Mouse (Mus musculus) layer of hippocampus, postnatal 10 days (tissue): ENCODE results near the gene Tctex1d4. TPM values are rescaled to one million over a fixed set of nuclear protein-coding genes. Genes with fewer than 3 reads are reported as not detected.
A peak's percentile ranks its signal among the peaks of the same experiment; 100 is the strongest.

ENCODE experiments used
- DNase-seq, 2 experiments: peaks; one replicate each; pipeline ENCODE4 v3.0.0; 2021; ENCODE audit warnings: low spot score in 2 of 2
- long read RNA-seq: library from polyadenylated mRNA; stranded (forward); transcript quantifications from one replicate; pipeline ENCODE4 v2.0.0, GENCODE M21; 2023
- total RNA-seq, 2 experiments: library from RNA; stranded (reverse); gene quantifications; 2 replicates each; pipeline ENCODE4 v1.2.3; 2021

Gene Tctex1d4
- total RNA-seq: 1 to 10 TPM; 1.1 to 1.5 TPM
- long read RNA-seq, partial matches to known transcripts: 0 of 6 reads
- long read RNA-seq, other reads (novel, unspliced or antisense): 4 of 6 reads

DNA sequence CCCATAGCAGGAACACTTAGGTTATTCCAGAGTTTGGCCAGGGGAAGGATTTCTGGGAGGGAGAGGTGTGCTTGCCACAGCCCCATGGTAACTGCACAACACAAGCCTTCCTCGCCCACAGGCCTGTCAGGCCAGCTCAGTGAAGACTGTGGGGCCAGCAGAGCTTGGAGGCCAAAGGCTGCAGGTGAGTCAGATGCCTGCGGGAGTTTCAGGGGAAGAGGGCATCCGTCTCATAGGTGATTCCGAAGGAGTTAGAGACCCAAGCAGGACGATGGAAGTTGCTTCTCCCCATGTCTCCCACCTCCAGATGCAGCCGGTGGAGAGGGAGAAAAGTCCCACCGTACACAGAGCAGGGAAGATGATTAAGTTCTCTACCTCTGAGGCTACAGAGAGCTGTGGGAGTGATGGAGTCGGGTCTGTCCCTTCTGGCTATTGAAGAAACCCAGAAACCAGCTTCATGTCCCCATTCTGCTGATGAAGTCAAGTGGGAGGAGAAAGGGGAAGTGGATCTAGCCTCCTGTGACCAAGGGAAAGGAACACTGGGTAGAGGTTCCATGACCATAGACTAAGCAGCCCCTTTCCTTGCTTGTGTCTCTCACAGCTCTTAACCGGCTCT is at the start of gene Tctex1d4:
Gene Tctex1d4, plus strand, starts transcription at position 120 of the 616 bp plus-strand sequence.
- DNase-seq: peak in 1 of 2 experiments; percentile 19

DNA sequence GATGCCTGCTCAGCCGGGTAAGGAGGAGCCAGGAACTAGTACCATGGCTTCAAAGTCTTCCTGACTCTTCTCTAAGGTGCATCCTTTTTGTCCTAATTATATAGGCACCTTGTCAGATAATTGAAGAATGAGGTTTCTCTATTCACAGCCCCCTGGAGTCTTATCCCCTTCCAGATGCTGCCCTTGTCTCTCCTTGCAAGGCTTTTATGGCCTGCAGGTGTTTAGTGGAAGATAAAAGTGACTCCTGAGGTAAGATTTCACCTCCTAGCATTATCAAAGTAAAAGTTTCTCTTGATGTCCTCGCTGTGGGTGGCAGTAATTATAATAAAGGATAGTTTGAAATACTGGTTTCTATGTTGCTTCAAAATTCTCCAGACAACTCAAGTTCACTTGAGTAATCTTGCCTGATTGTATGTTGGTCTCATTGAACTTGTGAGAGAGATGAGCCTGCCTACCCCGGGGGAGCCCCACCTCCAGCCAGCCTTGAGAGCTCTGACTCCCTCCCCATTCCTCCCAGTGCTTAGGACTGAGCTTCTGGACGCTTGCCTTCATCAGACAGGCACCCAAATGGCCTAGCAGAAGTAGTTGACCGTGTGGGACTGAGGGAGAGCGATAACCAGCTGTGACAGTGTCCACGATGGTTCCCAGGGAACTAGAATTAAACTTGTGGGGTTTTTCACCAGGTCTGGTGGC is 38.5 kb upstream of the Tctex1d4 start:
- DNase-seq: no peak

DNA sequence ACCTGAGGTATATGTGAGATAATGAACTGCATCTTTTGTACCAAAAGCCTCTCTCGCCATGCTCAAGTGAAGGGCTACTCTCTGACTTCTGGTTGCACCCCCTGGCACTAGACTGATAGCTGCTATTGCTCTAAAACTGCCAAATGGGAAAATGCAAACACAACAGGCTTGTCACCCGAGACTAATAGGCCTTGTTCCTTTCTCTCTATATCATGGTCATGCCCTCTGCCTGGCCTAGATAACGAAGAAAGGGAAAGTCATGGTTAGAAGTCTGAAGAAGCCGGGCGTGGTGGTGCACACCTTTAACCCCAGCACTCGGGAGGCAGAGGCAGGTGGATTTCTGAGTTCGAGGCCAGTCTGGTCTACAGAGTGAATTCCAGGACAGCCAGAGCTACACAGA is 36.0 kb upstream of the Tctex1d4 start:
- no peak for DNase-seq

DNA sequence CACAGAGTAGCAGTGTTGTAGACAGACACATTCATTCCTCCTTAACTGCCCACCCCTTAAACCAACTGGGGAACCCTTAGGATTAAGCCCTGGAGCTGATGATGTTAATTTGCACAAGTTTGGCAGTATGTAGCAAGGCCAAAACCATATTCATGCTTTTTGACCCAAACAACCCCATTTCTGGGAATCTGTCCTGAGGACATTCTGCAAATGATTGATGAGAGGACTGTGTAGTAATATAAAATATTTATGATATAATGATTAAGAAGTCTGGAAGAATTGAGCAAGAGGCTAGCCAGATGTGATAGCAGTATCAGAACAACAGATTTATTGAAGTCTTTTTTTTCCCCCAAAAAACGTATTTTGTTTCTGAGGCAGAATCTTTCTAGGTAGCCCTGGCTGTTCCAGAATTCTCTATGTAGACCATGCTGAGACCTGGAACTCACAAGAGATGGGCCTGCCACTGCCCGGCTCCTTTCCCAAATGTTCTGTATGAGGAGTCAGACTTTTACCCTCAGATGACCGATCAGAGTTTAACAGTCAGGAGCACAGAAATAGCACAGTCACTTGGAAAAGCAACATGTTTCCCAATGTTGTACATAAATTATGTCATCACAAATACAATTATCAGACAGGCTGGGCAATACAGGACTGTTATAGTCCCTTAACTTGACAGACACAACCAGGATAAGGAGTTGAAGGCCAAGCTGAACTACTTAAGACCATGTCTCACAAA is 31.8 kb upstream of the Tctex1d4 start:
- no peak for DNase-seq

DNA sequence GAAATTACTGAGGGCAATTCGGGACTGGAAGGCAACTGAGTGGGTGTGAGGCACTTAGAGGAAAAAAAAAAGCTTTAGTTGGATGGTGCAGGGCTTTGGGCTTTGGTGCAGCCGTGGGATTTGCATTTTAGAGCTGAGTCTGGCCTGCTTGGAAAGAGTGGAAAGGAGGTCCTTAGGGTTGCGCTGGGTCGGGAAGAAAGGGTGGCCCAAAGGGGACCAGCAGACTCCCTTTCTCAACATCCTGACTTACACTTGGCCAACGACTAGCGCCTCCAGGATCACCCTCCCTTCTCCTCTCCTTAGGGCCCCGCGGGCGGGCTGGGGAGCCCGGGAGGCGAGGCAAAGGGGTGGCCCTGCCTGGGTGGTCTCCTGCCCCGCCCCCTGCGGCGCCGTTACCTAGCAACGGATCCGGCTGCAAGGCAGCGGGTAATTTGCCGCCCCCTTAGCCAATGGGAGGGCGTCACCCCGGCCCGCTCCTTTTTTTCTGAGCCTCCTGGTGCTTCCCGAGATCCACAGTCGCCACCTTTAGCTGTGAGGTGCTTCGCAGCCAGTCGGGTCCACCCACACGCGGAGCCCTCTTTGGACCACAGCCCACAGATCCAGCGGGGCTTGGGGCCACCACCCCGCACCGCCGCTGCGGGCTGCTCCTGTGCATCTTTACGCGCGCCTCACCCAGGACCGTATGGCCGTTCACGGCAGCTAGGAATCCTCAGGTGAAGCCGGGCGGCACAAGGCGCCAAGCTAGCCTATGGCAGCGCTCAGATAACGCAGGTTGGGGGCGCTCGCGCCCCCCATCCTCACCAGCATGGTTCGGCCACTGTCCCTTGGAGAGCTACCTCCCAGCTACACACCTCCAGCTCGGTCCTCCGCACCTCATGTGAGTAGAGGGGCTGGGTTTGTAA is 30.8 kb upstream of the Tctex1d4 start, which contains the start of gene Ptch2:
Gene Ptch2, plus strand, starts transcription at position 525 of the 902 bp plus-strand sequence.
- peak; percentile 76 to 80 for DNase-seq

GRCm38 (mm10) chr4:117096666-117097065 is 29.9 kb upstream of the Tctex1d4 start:
- no peak for DNase-seq

GRCm38 (mm10) chr4:117097969-117098763 is 28.4 kb upstream of the Tctex1d4 start:
- DNase-seq: no peak

DNA sequence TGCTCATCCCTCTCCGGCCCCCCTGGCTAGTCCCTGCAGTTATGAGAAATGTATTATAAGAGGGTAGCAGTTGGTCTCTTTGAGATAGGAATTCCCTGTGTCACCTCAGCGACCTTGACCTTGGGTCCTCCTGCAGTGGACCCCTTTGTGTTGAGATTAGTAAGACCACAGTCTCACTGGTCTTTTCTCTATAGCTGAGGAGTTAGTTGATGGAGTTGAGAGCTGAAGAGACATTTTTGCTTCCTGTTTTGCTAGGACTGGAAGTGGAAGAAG is 27.9 kb upstream of the Tctex1d4 start:
- DNase-seq: no peak

- DNase-seq: no peak
Measured at GRCm38 (mm10) chr4:117100036-117100435, 26.6 kb upstream of the Tctex1d4 start.

DNA sequence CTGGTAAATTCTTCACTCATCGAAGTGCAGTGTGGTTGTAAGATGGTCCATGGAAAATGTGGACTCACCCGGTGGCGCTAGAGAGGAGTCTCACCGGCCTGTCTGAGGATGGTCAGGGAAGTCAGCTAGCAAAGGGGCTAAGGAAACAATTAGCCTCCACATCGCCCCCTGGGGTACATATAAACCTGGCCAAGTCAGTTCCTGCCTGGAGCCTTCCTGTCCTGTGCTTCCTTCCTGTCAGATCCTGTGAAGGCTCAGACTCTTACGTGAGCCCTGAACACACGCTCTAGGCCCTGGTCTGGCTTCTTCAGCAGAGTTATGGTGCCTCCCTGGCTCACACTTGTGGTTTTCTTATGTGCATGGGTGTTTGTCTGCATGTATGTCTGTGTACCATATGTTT is 25.4 kb upstream of the Tctex1d4 start:
- DNase-seq: peak in 1 of 2 experiments; percentile 33

- no peak for DNase-seq
Measured at GRCm38 (mm10) chr4:117104672-117105071, 21.9 kb upstream of the Tctex1d4 start.

GRCm38 (mm10) chr4:117105127-117105526 is 21.5 kb upstream of the Tctex1d4 start:
- no peak for DNase-seq

DNA sequence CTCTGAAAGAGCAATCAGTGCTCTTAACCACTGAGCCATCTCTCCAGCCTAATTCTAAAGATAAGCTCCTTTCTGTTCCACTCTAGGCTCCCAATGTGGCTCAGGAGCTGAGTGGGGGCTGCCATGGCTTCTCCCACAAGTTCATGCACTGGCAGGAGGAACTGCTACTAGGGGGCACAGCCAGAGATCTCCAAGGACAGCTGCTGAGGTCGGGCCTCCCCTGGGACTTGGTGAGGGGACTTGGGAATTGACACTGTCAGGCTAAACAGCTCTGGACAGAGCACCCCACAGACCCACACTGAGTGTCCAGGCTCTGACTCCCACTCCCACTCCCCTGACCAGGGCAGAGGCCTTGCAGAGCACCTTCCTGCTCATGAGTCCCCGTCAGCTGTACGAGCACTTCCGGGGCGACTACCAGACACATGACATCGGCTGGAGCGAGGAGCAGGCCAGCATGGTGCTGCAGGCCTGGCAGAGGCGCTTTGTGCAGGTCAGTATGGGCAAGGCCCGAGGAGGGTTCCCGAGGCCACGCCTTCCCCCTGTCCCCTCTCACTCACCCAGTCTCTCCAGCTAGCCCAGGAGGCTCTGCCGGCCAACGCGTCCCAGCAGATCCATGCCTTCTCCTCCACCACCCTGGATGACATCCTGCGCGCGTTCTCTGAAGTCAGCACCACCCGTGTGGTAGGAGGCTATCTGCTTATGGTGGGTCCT is 18.6 kb upstream of the Tctex1d4 start:
- DNase-seq: no peak

DNA sequence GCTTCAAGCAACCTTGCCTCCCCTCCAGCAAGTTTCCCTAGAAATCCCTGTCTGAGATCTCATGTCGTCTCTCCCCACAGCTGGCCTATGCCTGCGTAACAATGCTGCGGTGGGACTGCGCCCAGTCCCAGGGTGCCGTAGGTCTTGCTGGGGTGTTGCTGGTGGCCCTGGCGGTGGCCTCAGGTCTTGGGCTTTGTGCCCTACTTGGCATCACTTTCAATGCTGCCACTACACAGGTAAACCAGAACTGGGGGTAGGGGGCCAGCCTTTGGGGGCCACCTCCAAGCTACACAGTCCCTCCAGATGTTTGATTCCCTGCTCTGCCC is 18.1 kb upstream of the Tctex1d4 start:
- no peak for DNase-seq

DNA sequence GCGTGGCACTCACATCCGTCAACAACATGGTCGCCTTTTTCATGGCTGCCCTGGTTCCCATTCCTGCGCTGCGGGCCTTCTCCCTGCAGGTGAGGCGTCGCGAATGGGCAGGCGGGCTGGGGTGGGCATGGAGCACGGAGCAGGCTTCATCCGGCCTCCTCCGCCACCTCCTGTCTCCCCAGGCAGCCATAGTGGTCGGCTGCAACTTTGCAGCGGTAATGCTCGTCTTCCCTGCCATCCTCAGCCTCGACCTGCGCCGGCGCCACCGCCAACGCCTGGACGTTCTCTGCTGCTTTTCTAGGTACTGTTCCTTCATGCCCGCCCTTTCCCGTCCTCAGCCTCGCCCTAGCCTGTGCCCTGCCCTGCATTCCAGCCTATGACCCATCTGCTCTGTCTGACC is 17.3 kb upstream of the Tctex1d4 start:
- no peak for DNase-seq

DNA sequence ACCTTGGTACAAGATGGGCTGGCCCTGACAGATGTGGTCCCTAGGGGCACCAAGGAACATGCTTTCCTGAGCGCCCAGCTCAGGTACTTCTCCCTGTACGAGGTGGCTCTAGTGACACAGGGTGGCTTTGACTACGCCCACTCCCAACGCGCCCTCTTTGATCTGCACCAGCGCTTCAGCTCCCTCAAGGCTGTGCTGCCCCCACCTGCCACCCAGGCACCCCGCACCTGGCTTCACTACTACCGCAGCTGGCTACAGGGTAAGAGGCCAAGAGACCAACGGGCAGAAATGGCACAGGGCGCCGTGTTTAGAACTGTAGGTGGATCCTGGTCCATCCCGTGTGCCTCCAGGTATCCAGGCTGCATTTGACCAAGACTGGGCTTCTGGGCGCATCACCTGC is 16.3 kb upstream of the Tctex1d4 start:
- DNase-seq: no peak

DNA sequence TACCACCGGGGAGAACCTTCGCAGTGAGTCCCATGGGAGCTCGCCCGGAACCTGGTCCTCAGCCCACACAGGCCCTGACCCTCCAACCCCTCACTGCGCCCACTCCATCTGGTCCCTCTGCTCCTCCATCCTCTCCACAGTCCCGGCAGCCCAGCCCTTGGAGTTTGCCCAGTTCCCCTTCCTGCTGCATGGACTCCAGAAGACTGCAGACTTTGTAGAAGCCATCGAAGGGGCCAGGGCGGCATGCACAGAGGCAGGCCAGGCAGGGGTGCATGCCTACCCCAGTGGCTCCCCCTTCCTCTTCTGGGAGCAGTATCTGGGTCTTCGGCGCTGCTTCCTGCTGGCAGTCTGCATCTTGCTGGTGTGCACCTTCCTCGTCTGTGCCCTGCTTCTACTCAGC is 15.6 kb upstream of the Tctex1d4 start:
- no peak for DNase-seq

DNA sequence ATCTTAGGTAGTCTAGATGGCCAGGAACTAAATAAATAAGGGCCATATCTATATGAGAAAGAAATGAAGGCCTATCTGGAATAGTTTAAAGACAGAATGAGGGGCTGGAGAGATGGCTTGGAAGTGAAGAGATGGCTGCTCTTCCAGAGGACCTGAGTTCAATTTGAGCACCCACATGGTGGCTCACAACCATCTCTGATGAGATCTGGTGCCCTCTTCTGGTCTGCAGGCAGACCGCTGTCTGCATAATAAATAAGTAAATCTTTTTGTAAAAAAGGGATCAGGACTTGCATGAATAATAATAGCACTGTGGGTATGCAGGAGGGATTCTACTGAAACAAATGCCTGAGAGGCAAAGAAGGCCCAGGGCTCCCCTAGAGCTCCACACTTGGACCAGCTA is 13.4 kb upstream of the Tctex1d4 start:
- no peak for DNase-seq

DNA sequence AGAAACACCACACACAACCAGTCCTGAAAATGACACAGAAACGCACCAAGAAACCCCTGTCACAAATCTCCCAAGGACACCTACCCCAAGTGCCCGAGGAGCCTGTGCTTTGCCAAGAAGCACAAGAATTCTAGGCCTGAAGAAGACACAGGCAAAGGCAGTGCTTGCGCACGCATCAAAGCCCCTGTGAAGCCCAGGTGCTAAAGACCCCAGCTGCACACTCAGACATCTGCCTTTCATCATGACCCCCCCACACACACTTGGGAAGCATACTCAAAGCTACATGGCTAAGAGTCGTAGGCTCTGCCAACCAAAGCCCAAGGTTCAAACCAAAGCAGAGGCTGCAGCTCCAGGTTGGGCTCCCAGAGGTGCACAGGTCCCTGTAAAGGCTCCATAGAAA is 11.0 kb upstream of the Tctex1d4 start:
- DNase-seq: no peak

DNA sequence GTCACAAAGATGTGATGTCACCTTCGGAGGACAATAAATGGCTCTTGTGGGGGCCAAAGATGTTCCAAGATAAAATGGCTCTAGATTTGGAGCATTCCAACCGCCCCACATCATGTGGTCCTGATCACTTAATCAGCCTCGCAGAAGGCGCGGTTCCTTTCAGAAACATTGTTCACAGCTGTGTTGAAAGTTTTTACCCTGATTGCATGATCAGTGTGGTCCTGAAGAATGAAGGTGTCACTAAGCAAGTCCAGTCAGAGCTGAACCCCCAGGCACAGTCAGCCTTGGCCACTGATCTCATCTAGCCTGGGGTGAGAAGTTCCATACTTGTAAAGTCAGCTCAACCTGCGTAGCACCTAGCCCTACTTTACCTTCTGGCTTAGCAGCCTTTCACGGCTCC is 8.7 kb upstream of the Tctex1d4 start:
- no peak for DNase-seq
